Mouse (Mus musculus) monocyte, adult 5-6 weeks (primary cell): Measurements from ENCODE around the gene Egflam. TPM values are rescaled to one million over a fixed set of nuclear protein-coding genes. Genes with fewer than 3 reads are reported as not detected.

ENCODE experiments used
- ATAC-seq: fragments of 153-309, 156-312 bp; replicated peaks from 2 replicates; pipeline ENCODE4 v1.8.0; 2017; ENCODE audit warnings: mild to moderate bottlenecking; ENCODE audit not compliant: low TSS enrichment, insufficient number of reproducible peaks, severe bottlenecking, poor library complexity, low FRiP score
- total RNA-seq: library from RNA; stranded (forward); fragments of 200-1000, 200-491, 200-594 nt; gene quantifications from 3 replicates; pipeline ENCODE4 v1.2.3, GENCODE M21; 2017

Gene Egflam
- total RNA-seq, 1 experiment from 2014 or later, result not detected

DNA sequence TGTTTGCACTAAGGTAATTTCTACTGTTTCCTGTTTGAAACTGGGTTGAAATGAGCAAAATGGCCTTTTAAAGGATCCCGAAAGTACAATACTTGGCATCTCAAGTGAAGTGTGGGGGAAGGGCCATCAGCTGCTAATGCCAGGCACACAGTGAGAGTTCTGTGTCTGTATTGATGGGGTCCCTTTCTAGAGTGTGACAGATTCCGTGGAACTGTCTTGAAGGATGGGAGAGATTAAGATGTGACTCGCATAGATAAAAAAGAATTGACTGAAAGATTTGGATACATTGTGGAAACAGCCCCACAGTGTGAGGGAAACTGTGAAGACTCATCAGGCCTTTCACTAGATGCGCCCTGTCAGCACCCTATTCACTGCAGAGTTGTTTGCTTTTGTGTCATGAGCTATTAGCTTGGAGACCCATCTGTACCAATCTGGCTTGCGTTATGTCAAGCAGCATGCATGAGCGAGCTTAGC, 203.4 kb downstream of the Egflam start:
- ATAC-seq, result no peak

DNA sequence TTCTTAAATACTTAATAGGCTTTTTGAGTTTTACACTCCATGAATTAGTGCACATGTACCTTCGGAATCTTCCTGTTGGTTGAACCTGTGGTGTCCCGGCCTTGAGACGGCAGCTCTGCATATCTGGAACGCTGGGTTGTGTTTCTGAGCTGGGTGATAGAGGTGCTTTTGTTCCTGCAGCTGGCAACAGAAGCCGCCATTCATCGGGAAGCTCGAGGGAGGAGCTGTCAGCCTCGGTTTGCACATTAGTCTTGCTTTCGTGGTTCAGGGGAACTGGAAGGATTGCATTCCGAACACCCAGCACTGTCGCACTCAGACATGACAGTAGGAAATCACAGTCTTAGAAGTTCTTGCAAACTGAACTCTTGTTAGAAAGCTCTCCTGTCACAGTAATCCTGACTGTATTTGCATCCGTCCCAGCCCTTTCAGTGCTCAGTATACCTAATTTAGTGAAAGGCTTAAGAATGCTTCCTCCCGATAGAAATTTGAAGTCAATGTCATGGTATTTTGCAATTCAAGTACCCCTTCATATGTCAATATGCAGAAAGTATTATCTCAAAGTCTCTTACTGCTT, 204.0 kb downstream of the Egflam start:
- no peak for ATAC-seq

- ATAC-seq, result no peak
These were observed 205.6 kb downstream of the Egflam start for GRCm38 (mm10) chr15:7192582-7192981.

GRCm38 (mm10) chr15:7191074-7191473, 207.1 kb downstream of the Egflam start:
- ATAC-seq, result no peak

- no peak for ATAC-seq
These were observed 208.3 kb downstream of the Egflam start for GRCm38 (mm10) chr15:7189678-7190454.

- ATAC-seq, result no peak
These were observed 210.5 kb downstream of the Egflam start for GRCm38 (mm10) chr15:7187682-7188081.

- no peak for ATAC-seq
These were observed 217.6 kb downstream of the Egflam start for GRCm38 (mm10) chr15:7180576-7180975.

- no peak for ATAC-seq
These were observed 224.4 kb downstream of the Egflam start for GRCm38 (mm10) chr15:7173776-7174175.

GRCm38 (mm10) chr15:7173346-7173745, 224.8 kb downstream of the Egflam start:
- no peak for ATAC-seq

DNA sequence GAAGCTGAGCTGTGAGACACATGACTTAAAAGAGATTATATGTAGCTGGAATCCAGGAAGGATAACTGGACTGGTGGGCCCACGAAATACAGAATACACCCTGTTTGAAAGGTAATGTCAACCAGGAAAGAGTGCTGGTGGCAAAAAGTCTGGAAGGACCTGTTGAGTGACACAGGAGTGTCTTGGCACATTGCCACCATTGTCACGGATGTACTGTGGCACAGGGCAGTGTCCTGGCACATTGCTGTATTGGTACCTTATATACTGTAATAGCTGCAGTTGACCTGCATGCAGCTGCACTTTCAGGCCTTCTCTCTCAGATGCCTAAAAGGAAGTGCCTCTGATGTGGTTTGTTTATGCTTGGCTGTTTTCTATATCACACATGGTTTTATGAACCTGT, 225.3 kb downstream of the Egflam start:
- no peak for ATAC-seq

- ATAC-seq, result no peak
These were observed 230.2 kb downstream of the Egflam start for GRCm38 (mm10) chr15:7167906-7168532.

GRCm38 (mm10) chr15:7167238-7167905, 230.8 kb downstream of the Egflam start:
- no peak for ATAC-seq

GRCm38 (mm10) chr15:7166735-7167134, 231.5 kb downstream of the Egflam start:
- no peak for ATAC-seq

DNA sequence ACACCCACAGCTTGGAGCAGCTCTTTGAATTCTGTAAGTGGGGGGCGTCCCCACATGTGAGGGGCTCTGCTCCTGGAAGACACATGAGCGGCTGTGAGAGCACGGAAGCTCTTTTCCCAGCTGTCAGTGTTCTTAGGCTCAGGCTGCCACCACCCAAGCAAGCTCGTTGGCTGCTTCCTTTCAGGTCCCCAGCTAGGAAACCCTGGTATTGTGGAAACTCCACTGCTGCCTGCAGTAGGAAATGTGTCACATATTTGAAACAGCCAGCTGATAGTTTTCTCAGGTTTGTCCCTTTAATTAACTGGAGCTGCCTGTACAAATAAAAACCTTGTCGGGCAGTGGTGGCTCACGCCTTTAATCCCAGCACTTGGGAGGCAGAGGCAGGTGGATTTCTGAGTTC, 234.3 kb downstream of the Egflam start:
- ATAC-seq, result no peak

DNA sequence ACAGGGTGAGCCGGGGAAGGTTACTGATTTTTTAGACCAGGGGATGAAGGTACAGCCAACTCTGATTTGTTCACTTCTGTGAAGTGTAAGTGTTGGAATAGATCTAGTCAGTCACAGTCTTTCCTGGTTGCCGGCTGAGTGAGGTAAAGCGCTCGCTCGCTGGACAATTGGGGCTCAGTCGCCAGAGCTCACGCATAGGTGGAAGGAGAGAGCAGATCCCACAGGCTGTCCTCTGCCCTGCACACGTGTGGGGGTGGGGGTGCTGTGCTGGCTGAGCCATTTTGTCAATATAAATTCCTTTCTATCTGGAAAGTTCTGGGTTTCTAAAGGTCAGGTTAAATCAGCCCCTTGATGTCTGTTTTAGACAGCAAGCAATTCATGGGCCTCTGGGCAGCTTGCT, 237.9 kb downstream of the Egflam start:
- no peak for ATAC-seq

DNA sequence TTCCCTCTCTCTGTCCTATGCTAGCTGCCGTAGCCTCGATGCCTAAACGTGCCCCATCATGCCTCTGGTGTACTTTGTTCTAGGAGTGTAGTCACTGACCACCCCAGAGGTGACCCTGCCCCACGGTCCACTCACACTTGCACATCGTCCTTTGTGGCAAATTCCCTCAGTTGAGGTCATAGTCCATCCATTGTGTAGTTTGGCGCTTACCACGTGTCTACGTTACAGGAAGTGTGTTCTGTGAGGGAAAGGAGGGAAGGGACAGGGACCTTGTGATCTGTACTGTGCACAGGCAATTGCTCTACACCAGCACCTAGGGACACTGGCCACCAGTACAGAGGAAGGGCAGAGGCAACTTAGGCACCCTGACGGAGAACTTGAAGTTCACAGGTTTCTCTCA, 238.3 kb downstream of the Egflam start:
- no peak for ATAC-seq

GRCm38 (mm10) chr15:7157658-7158057, 240.5 kb downstream of the Egflam start:
- ATAC-seq, result no peak
